Mouse (Mus musculus): ENCODE data around the gene Cbx4. TPM values are rescaled to one million over a fixed set of nuclear protein-coding genes. Genes with fewer than 3 reads are reported as not detected.

Gene Cbx4
- polyA plus RNA-seq, 1 experiment from 2014 or later = 11.5 TPM

DNA sequence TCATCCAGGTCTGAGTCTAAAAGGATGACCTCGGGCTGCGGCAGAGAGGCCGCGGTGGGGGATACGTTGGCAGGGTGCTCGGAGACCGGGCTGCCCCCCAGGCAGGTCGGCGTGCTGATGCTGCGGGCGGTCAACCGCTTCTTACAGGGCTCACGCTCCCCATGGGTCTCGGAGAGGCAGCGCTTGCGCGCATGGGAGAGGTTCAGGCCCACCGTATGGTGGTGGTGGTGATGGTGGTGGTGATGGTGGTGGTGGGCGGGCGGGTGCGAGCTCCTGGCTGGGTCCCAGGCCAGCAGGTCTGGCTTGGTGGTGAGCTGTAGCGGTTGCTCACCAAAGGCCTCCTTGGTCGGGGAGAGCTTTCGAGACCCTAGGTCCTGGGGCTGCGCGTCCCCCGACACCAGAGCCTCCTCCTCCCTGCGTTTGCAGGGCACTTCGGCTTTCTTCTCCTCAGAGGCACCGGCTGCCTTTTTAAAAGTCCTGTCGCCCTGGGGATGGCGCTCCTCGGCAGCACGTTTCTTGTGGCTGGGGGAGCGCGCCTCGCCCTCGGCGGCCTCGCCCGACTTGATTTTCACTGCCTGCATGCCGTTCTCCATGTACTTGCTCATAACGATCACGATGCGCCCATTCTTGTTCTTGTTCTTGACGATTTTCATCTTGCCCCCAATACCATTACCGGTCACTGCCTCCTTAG lies 4.7 kb downstream of the Cbx4 start:
- Histone ChIP-seq H3K4me1 (peaks cover 73% of the 10 kb centered on the region), H3K4me3 (peak overlapping the region; percentile 9), H3K4me2 (peak overlapping the region; percentile 46), H3K9ac (peak overlapping the region; percentile 22), H3K36me3 (ENCODE audit: poor library complexity, severe bottlenecking) (peaks cover 25% of the 10 kb centered on the region), H3K27ac (no peak overlapping the region), H3K9me3 (replicated peaks) (no peaks in the 10 kb centered on the region), H3K27me3 (peaks cover 29% of the 10 kb centered on the region)
- ATAC-seq = no peak
- WGBS = 20% methylated on average over 46 of the region's 47 CpGs

DNA sequence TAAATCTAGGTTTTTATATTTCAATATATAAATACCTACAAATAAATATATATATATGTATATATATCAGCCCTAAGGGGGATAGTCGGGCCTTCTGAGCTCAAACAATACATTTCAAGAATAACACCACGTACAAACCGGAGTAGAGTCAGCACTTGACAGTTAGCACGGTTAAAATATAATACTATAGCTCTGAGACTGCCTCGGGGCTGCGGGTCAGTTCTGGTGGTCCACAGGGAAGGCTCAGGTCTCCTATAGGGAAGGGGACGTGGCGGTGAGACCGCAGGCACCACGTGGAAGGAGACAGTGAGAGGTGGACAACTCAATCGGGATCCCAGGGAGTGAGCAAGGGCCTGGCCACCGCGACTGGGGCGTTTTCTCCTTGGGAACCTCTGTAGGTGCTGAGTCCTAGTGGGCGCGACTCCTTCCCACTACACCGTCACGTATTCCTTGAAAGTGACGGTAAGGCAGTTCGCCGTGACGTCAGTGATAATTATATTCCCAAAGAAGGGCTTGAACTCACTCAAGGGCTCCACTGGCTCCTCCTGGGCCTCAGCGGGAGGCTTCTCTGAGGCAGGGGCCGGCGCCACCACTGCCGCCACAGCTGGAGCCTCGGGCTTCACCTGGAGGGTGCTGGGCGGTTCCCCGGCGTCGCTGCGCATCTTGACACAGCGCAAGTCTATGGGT lies 5.4 kb downstream of the Cbx4 start:
- H3K9me3 ChIP-seq (replicated peaks) = no peaks in the 10 kb centered on the region
- no peak overlapping the region for H3K27ac ChIP-seq
- peaks cover 25% of the 10 kb centered on the region for H3K36me3 ChIP-seq (ENCODE audit: poor library complexity, severe bottlenecking)
- H3K27me3 ChIP-seq = peaks cover 29% of the 10 kb centered on the region
- peaks cover 73% of the 10 kb centered on the region for H3K4me1 ChIP-seq
- peak overlapping the region; percentile 46 for H3K4me2 ChIP-seq
- ATAC-seq = no peak
- WGBS = 26% methylated on average over 33 of the region's 33 CpGs
- H3K4me3 ChIP-seq = peak overlapping the region; percentile 9; the same call in 1 of the 2 replicates
- peak overlapping the region; percentile 22; the same call in 1 of the 2 replicates for H3K9ac ChIP-seq

DNA sequence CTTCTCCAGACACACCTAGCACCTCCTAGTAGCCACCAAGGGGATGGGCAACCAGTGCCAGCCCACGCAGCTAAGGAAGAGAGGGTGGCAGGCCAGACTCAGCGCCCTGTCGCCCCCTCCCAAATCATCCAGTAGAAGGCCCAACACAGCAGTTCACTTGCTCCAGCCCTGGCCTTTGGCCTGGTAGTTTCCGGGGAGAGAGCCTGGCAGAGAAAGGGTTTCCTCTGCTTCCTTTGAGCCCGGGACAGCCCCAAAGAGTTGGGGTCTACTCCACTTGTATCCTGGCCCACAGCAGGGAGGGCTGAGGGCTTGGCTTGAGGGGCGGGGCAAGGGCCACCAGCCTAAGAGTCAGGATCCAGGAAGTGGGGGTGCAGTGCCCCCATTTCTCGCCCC lies 6.6 kb downstream of the Cbx4 start:
- peaks cover 29% of the 10 kb centered on the region for H3K27me3 ChIP-seq
- H3K9me3 ChIP-seq (replicated peaks) = no peaks in the 10 kb centered on the region
- peak overlapping the region; percentile 91 for H3K27ac ChIP-seq
- peaks cover 25% of the 10 kb centered on the region for H3K36me3 ChIP-seq (ENCODE audit: poor library complexity, severe bottlenecking)
- WGBS = 20% methylated on average over 7 of the region's 7 CpGs
- H3K9ac ChIP-seq = peak overlapping the region; percentile 59
- 0 out of 2 replicates have a peak, but pooled peaks have one; percentile 6 for ATAC-seq
- peaks cover 67% of the 10 kb centered on the region for H3K4me1 ChIP-seq
- H3K4me2 ChIP-seq = peak overlapping the region; percentile 48
- H3K4me3 ChIP-seq = peak overlapping the region; percentile 19

DNA sequence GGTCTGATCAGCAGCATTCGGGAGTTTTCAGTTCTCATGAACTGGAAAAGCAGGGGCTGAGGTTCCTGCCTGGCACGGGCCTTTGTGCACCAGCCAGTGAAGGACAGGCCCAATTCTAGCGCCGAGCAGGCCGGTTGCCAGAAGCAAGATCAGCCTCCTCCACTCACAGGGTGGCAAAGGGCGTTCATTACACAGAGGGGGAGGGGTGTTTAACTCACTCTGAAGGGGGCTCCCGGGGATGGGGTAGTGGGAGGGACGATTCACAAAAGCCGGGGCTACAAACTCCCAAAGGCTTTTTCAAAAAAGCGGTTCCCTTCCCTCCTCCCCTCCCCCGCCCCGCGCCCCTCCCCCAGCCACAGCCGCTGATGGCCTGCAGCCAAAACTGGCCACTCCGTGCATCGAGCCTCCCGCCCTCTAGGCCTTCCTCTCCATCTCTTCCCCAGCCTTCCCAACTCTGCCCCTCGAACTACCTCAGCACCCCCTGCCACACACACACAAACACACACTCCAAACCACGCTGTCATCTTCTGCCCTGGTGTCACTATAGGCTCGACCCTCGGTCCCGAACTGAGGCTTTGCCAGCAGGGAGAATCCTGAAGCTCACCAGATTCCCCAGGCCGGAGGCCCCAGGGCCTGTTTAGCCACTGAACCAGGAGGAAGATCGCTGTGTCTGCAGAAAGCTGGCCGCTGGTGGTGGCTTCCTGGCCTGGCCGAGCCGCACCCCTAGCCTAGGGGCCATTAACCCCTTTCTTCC lies 7.2 kb downstream of the Cbx4 start:
- 3% methylated on average over 25 of the region's 27 CpGs for WGBS
- peak overlapping the region; percentile 48 for H3K4me2 ChIP-seq
- H3K4me1 ChIP-seq = peaks cover 65% of the 10 kb centered on the region
- peaks cover 29% of the 10 kb centered on the region for H3K27me3 ChIP-seq
- H3K9me3 ChIP-seq (replicated peaks) = no peaks in the 10 kb centered on the region
- H3K4me3 ChIP-seq = peak overlapping the region; percentile 19
- peaks cover 25% of the 10 kb centered on the region for H3K36me3 ChIP-seq (ENCODE audit: poor library complexity, severe bottlenecking)
- peak overlapping the region; percentile 59 for H3K9ac ChIP-seq
- ATAC-seq = peak; percentile 88
- peak overlapping the region; percentile 91 for H3K27ac ChIP-seq

DNA sequence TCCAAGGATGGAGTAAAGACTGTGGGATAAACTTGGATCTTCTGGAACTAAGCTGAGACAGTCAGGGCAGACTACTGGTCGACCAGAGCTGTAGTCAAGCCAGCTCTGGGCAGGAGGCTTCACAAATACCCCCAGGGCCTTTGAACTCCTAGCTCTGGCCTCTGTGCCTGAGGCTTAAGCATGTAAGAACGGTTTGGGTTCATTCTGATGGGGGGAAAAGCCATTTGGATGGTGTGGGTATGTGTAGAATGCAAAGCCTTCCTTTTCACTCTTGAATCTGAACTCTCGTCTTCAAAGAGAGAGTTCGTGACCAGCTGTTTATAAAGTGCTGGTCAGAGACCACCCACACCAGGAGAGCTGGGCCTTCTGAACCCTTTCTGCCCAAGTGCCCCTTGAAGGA lies 8.3 kb downstream of the Cbx4 start:
- Histone ChIP-seq H3K27ac (peak overlapping the region; percentile 91), H3K4me3 (no peak overlapping the region), H3K4me1 (peaks cover 60% of the 10 kb centered on the region), H3K9ac (0 out of 2 replicates have a peak overlapping the region, but pooled peaks have one; percentile 59), H3K27me3 (peaks cover 23% of the 10 kb centered on the region), H3K4me2 (peak overlapping the region; percentile 48), H3K36me3 (ENCODE audit: poor library complexity, severe bottlenecking) (peaks cover 25% of the 10 kb centered on the region), H3K9me3 (replicated peaks) (no peaks in the 10 kb centered on the region)
- WGBS = 78% methylated on average over 4 of the region's 4 CpGs
- ATAC-seq = no peak

DNA sequence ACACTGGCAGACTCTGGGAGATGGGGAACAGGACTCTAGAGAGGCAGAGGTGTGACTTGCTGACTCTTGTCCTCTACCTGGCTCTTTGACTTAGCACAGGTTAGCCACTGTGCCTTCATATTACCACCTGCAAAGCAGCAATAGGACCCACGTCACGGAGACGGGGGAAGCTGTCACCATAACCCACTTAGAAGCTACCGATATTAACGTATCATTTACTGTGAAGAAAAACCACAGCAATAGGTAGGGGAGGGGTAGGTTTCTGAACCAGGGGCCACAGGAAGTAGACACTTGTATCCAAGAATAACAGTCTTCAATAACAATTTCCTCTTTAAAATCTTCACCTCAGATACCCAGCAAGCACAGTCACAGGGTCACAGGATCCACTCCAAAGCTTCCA lies 10.2 kb downstream of the Cbx4 start:
- Histone ChIP-seq H3K4me1 (peaks cover 40% of the 10 kb centered on the region), H3K4me3 (no peak overlapping the region)

DNA sequence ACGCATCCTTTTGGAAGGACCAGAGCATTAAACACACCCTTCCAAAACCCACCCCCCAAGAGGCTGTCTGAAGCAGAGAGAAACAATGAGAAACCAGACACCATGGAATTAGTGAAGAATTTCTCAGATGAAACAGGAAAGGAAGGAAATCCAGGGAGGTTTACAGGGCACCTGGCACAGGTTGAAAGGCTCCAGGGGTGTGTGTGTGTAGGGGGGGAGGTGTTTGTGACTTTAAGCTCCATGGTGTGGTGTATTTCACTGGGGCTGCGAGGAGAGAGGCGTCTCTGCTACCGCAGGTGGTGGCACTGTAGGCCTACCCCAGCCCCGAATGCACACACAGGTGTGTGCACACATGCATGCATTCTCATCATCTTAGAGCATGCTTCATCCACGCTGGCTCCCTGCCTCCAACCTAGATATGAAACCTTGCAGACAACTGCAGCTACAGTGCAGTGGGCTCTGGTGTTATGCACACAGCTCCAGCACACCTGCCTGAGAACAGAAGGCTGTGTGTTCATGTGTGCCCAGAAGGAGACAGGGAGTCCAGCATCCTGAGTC lies 12.1 kb downstream of the Cbx4 start:
- H3K4me2 ChIP-seq = no peak overlapping the region
- ATAC-seq = no peak
- no peak overlapping the region; the same call in 1 of the 2 replicates for H3K9ac ChIP-seq
- H3K36me3 ChIP-seq (ENCODE audit: poor library complexity, severe bottlenecking) = no peaks in the 10 kb centered on the region; the same call in 1 of the 2 replicates
- H3K4me3 ChIP-seq = no peak overlapping the region
- H3K27me3 ChIP-seq = no peaks in the 10 kb centered on the region
- WGBS = 64% methylated on average over 6 of the region's 6 CpGs
- H3K27ac ChIP-seq = no peak overlapping the region
- H3K4me1 ChIP-seq = peaks cover 24% of the 10 kb centered on the region
- H3K9me3 ChIP-seq (replicated peaks) = 0 out of 2 replicates have a peak, but pooled peaks cover 3% of the 10 kb centered on the region

More for the DNA sequence above, 10.2 kb downstream of the Cbx4 start:
- Histone ChIP-seq H3K9ac (no peak overlapping the region), H3K36me3 (ENCODE audit: poor library complexity, severe bottlenecking) (peaks cover 11% of the 10 kb centered on the region), H3K4me2 (no peak overlapping the region), H3K9me3 (replicated peaks) (no peaks in the 10 kb centered on the region), H3K27ac (no peak overlapping the region), H3K27me3 (peaks cover 5% of the 10 kb centered on the region)
- WGBS = 96% methylated on average over 5 of the region's 5 CpGs
- no peak for ATAC-seq

DNA sequence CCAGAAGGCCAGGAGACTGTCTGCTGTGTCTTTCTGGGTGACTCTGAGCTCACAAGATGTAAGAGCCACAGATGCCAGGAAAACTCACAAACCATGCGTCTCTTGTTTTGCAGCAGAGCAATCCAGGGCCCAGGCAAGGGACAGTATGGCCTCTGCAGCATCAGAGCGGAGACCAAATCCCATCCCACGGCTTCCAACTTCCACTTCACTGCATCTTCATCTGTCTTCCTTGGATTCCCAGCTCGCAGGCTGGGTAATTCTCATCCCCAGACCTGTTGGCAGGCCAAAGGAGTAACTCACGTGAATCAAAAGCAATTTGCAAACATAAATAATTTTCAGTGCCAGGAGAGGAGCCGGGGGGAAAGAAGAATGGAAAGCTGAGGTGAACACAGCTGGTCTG lies 13.0 kb downstream of the Cbx4 start:
- Histone ChIP-seq H3K36me3 (ENCODE audit: poor library complexity, severe bottlenecking) (no peaks in the 10 kb centered on the region; the same call in 1 of the 2 replicates), H3K27ac (no peak overlapping the region), H3K9me3 (replicated peaks) (0 out of 2 replicates have a peak, but pooled peaks cover 3% of the 10 kb centered on the region), H3K4me1 (peaks cover 15% of the 10 kb centered on the region), H3K9ac (no peak overlapping the region), H3K27me3 (no peaks in the 10 kb centered on the region), H3K4me3 (no peak overlapping the region), H3K4me2 (no peak overlapping the region)
- 52% methylated on average over 6 of the region's 6 CpGs for WGBS
- ATAC-seq = no peak

DNA sequence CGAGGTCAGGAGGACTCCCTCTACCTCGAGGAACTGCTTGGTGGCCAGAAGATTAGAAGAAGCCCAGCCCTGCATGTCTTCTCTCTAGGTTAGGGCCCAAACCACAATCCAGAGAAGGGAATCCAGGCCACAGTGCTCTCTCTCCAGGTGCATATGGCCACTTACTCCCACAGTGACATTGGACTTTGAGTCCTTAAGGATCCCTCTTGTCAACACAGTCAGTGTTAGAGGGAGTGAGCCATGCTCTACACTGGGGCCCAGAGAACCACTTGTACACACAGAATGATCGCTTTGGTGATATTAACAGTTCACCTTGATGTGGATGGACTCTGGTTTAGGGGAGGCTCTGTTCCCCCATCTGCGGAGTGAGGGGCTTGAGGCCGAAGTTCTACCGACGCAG lies 13.8 kb downstream of the Cbx4 start:
- Histone ChIP-seq H3K27me3 (no peaks in the 10 kb centered on the region), H3K4me3 (no peak overlapping the region), H3K9me3 (replicated peaks) (0 out of 2 replicates have a peak, but pooled peaks cover 3% of the 10 kb centered on the region), H3K9ac (no peak overlapping the region), H3K36me3 (ENCODE audit: poor library complexity, severe bottlenecking) (no peaks in the 10 kb centered on the region), H3K4me1 (peaks cover 10% of the 10 kb centered on the region; the same call in 1 of the 2 replicates), H3K27ac (no peak overlapping the region), H3K4me2 (no peak overlapping the region)
- 89% methylated on average over 7 of the region's 7 CpGs for WGBS
- ATAC-seq = no peak

DNA sequence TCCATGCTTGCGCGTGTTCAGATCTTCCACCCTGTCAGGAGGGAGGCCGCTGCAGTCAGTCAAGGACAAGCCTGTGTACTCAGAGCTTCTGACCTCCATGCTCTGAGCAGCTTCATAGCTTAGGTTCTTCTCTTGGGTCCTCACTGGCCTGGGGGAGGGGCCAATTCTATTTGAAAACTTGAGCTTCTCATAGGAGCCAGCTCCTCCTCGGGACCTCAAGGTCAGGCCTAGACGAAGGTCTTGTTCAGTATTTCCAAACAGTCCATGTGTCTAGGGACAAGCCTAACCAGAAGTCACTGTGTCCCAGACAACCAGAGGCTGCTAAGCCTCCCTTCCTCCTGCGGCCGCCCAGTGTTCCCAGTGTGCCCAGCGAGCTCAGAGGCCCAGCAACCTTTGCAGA lies 19.2 kb downstream of the Cbx4 start:
- Histone ChIP-seq H3K27me3 (peaks cover 10% of the 10 kb centered on the region; the same call in 1 of the 2 replicates), H3K4me2 (no peak overlapping the region), H3K4me3 (no peak overlapping the region), H3K4me1 (no peaks in the 10 kb centered on the region), H3K9me3 (replicated peaks) (0 out of 2 replicates have a peak, but pooled peaks cover 3% of the 10 kb centered on the region), H3K36me3 (ENCODE audit: poor library complexity, severe bottlenecking) (no peaks in the 10 kb centered on the region), H3K9ac (no peak overlapping the region), H3K27ac (no peak overlapping the region)
- no peak for ATAC-seq
- 82% methylated on average over 8 of the region's 8 CpGs for WGBS

DNA sequence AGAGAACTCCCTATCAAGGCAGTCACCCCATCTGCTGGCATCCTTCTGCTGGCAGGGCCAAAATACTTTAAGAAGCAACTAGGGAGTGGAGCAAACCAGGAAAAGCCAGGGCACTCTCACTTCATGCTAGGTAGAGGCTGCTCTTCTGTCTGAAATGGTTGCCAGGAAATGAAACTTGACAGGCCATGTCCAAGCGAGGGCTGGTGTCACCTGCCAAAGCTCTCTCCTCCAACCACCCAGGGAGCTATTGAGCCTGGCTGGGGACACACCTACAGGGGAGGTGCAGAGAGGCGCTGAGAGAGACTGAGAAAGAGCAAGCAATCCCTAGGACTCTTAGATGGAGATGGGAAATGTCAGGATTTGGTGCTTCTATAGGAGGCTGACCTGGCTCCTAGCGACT lies 26.8 kb downstream of the Cbx4 start:
- Histone ChIP-seq H3K9ac (no peak overlapping the region), H3K4me1 (peaks cover 46% of the 10 kb centered on the region), H3K36me3 (ENCODE audit: poor library complexity, severe bottlenecking) (no peaks in the 10 kb centered on the region), H3K27ac (no peak overlapping the region), H3K4me3 (no peak overlapping the region), H3K9me3 (replicated peaks) (no peaks in the 10 kb centered on the region), H3K4me2 (0 out of 2 replicates have a peak overlapping the region, but pooled peaks have one; percentile 95), H3K27me3 (peaks cover 74% of the 10 kb centered on the region)
- 5% methylated on average over 3 of the region's 3 CpGs for WGBS
- ATAC-seq = no peak

All from forebrain, embryonic 13.5 days (tissue).